ENCODE assay signal across 12 mouse cellular contexts in genomic region chr4:34900155-34900554, GRCm38 (mm10). TPM values are rescaled to one million over a fixed set of nuclear protein-coding genes. Genes with fewer than 3 reads are reported as not detected.
DNase-seq lines count a peak whose midpoint lies in the region; ATAC-seq lines count a peak whose summit lies in the region.
"Had no signal": no experiment of that assay in that cellular context is flagged by ENCODE, and none has a peak within 500 bp of the region (broad histone marks: within the 10 kb centered on the region; RNA-seq: fewer than 3 reads in every experiment).

No protein-coding gene starts in this region.

- no peaks in the 10 kb centered on the region for H3K36me3 ChIP-seq in heart, embryonic 14.5 days (ENCODE audit: control insufficient read depth, insufficient read depth, low read length)
- H3K36me3 ChIP-seq in midbrain, embryonic 16.5 days (ENCODE audit: control insufficient read depth, insufficient read depth, low read length), result no peaks in the 10 kb centered on the region
- no peaks in the 10 kb centered on the region for H3K36me3 ChIP-seq in midbrain, embryonic 11.5 days (ENCODE audit: control insufficient read depth, insufficient read depth, low read length)
- H3K36me3 ChIP-seq in embryonic facial prominence, embryonic 14.5 days (ENCODE audit: control insufficient read depth, insufficient read depth, low read length), result no peaks in the 10 kb centered on the region
- H3K36me3 ChIP-seq: liver, embryonic 12.5 days had no signal

- no peaks in the 10 kb centered on the region for H3K27me3 ChIP-seq in heart, embryonic 14.5 days (ENCODE audit: control insufficient read depth, insufficient read depth, low read length)
- H3K27me3 ChIP-seq in midbrain, embryonic 16.5 days (ENCODE audit: control insufficient read depth, insufficient read depth, low read depth, low read length), result no peaks in the 10 kb centered on the region
- no peaks in the 10 kb centered on the region for H3K27me3 ChIP-seq in midbrain, embryonic 11.5 days (ENCODE audit: control insufficient read depth, insufficient read depth, low read length)
- H3K27me3 ChIP-seq in embryonic facial prominence, embryonic 14.5 days (replicated peaks; ENCODE audit: control insufficient read depth, insufficient read depth, low read length), result no peaks in the 10 kb centered on the region

- no peak for DNase-seq in heart, adult 18-20 months
- DNase-seq in midbrain, embryonic 11.5 days (ENCODE audit: low spot score, missing footprints), result no peak
- DNase-seq in embryonic facial prominence, embryonic 14.5 days (ENCODE audit: low spot score), result peak; percentile 66
- DNase-seq in right cerebral cortex, adult 2 months (ENCODE audit: low spot score in 2 of 2), result peak; percentile 35 to 43
- DNase-seq in spleen, adult 12 weeks (ENCODE audit: low spot score), result no peak
- DNase-seq in kidney, adult 18-20 months, result no peak
- DNase-seq: cerebellum, adult 11 months; kidney, adult 9 months; retina, postnatal 1 day had no signal

- H3K4me1 ChIP-seq in heart, embryonic 14.5 days (ENCODE audit: control insufficient read depth in 2 of 2, insufficient read depth in 2 of 2, low read length in 2 of 2), result no peaks in the 10 kb centered on the region; a peak in 1 of 4 replicates
- peaks cover 2% of the 10 kb centered on the region; the same call in 1 of the 2 replicates for H3K4me1 ChIP-seq in midbrain, embryonic 16.5 days (ENCODE audit: control insufficient read depth, insufficient read depth, low read length)
- no peaks in the 10 kb centered on the region for H3K4me1 ChIP-seq in midbrain, embryonic 11.5 days (ENCODE audit: control insufficient read depth, insufficient read depth, low read length)
- H3K4me1 ChIP-seq in embryonic facial prominence, embryonic 14.5 days (ENCODE audit: control insufficient read depth, insufficient read depth, low read length), result 0 out of 2 replicates have a peak, but pooled peaks cover 2% of the 10 kb centered on the region
- H3K4me1 ChIP-seq: liver, embryonic 12.5 days had no signal

- H3K9ac ChIP-seq in heart, embryonic 14.5 days (ENCODE audit: low read length), result no peak overlapping the region
- no peak overlapping the region for H3K9ac ChIP-seq in midbrain, embryonic 16.5 days (ENCODE audit: low read depth, low read length)
- no peak overlapping the region for H3K9ac ChIP-seq in midbrain, embryonic 11.5 days (ENCODE audit: low read length)
- no peak overlapping the region for H3K9ac ChIP-seq in embryonic facial prominence, embryonic 14.5 days (ENCODE audit: low read depth, low read length)
- H3K9ac ChIP-seq: liver, embryonic 12.5 days had no signal

- no peak overlapping the region; the same call in 1 of the 2 replicates for H3K4me2 ChIP-seq in heart, embryonic 14.5 days (ENCODE audit: low read length)
- 0 out of 2 replicates have a peak overlapping the region, but pooled peaks have one; percentile 4 for H3K4me2 ChIP-seq in midbrain, embryonic 16.5 days (ENCODE audit: low read length)
- no peak overlapping the region for H3K4me2 ChIP-seq in midbrain, embryonic 11.5 days
- H3K4me2 ChIP-seq in embryonic facial prominence, embryonic 14.5 days (ENCODE audit: low read depth, low read length), result peak overlapping the region; percentile 28; the same call in 1 of the 2 replicates
- H3K4me2 ChIP-seq: liver, embryonic 12.5 days had no signal

- H3K9me3 ChIP-seq in heart, embryonic 14.5 days (ENCODE audit: control insufficient read depth, low read length), result 0 out of 2 replicates have a peak, but pooled peaks cover under 1% of the 10 kb centered on the region
- no peaks in the 10 kb centered on the region for H3K9me3 ChIP-seq in midbrain, embryonic 16.5 days (replicated peaks; ENCODE audit: control insufficient read depth, low read length, poor library complexity, severe bottlenecking)
- H3K9me3 ChIP-seq in midbrain, embryonic 11.5 days (ENCODE audit: control insufficient read depth, low read length), result no peaks in the 10 kb centered on the region
- no peaks in the 10 kb centered on the region for H3K9me3 ChIP-seq in embryonic facial prominence, embryonic 14.5 days (ENCODE audit: control insufficient read depth, low read length)
- H3K9me3 ChIP-seq: liver, embryonic 12.5 days had no signal

- no peak overlapping the region for H3K4me3 ChIP-seq in heart, embryonic 14.5 days (ENCODE audit: control insufficient read depth in 1 of 2, insufficient read depth in 1 of 2, low read depth in 1 of 2, low read length in 2 of 2)
- H3K4me3 ChIP-seq in midbrain, embryonic 16.5 days (ENCODE audit: low read depth, low read length), result no peak overlapping the region
- no peak overlapping the region for H3K4me3 ChIP-seq in midbrain, embryonic 11.5 days (ENCODE audit: low read depth, low read length)
- no peak overlapping the region for H3K4me3 ChIP-seq in embryonic facial prominence, embryonic 14.5 days (ENCODE audit: low read depth, low read length)
- H3K4me3 ChIP-seq: liver, embryonic 12.5 days had no signal

- 44% methylated on average over 9 of the region's 9 CpGs for WGBS in heart, embryonic 14.5 days
- 44% methylated on average over 9 of the region's 9 CpGs for WGBS in midbrain, embryonic 16.5 days
- WGBS in midbrain, embryonic 11.5 days, result 52% methylated on average over 9 of the region's 9 CpGs
- 39% methylated on average over 9 of the region's 9 CpGs for WGBS in embryonic facial prominence, embryonic 14.5 days

- no peak overlapping the region for H3K27ac ChIP-seq in heart, embryonic 14.5 days (replicated peaks in 1 of 2; ENCODE audit: control insufficient read depth in 1 of 2, insufficient read depth in 1 of 2, low read depth in 2 of 2, low read length in 2 of 2)
- H3K27ac ChIP-seq in midbrain, embryonic 16.5 days (ENCODE audit: low read length), result no peak overlapping the region
- no peak overlapping the region for H3K27ac ChIP-seq in midbrain, embryonic 11.5 days (ENCODE audit: low read depth, low read length)
- no peak overlapping the region for H3K27ac ChIP-seq in embryonic facial prominence, embryonic 14.5 days (replicated peaks; ENCODE audit: low read depth, low read length)
- H3K27ac ChIP-seq: liver, embryonic 12.5 days had no signal

- 0 out of 2 replicates have a peak, but pooled peaks have one; percentile 47 for ATAC-seq in heart, embryonic 14.5 days (ENCODE audit: insufficient number of reproducible peaks, insufficient read depth, low FRiP score, low read depth)
- peak; percentile 73; the same call in 1 of the 2 replicates for ATAC-seq in midbrain, embryonic 16.5 days
- ATAC-seq in midbrain, embryonic 11.5 days (ENCODE audit: low FRiP score), result no peak
- ATAC-seq in embryonic facial prominence, embryonic 14.5 days (ENCODE audit: low read depth), result 0 out of 2 replicates have a peak, but pooled peaks have one; percentile 50
- ATAC-seq: liver, embryonic 12.5 days had no signal

RNA-seq across cellular contexts. Expression of gene Cga, which starts 6.6 kb away (rescaled TPM):
- polyA plus RNA-seq in heart, embryonic 14.5 days (2014; fragmentation: Nextera tagmentation; extraction: Ambion mirVana), result not detected in 2 replicates
- not detected for total RNA-seq in heart, adult 18-20 months (2021)
- polyA plus RNA-seq in midbrain, embryonic 16.5 days (2015; fragmentation: Nextera tagmentation; extraction: Ambion mirVana), result 0.48 TPM in 1 of 2 replicates, not detected in the other
- not detected in 2 replicates for polyA plus RNA-seq in midbrain, embryonic 11.5 days (2014; fragmentation: Nextera tagmentation; extraction: Ambion mirVana)
- polyA plus RNA-seq in embryonic facial prominence, embryonic 14.5 days (2014; fragmentation: Nextera tagmentation; extraction: Ambion mirVana), result 5.6 and 6.1 TPM in 2 replicates
- polyA plus RNA-seq: liver, embryonic 12.5 days had no signal

RNA-seq across cellular contexts. Expression of gene Zfp292, which starts 17.4 kb away (rescaled TPM):
- polyA plus RNA-seq in heart, embryonic 14.5 days (2014; fragmentation: Nextera tagmentation; extraction: Ambion mirVana), result 17.8 and 18.7 TPM in 2 replicates
- 10 to 100 TPM; 12.7 to 14.4 TPM for total RNA-seq in heart, adult 18-20 months (2021)
- 27.3 and 34.5 TPM in 2 replicates for polyA plus RNA-seq in midbrain, embryonic 16.5 days (2015; fragmentation: Nextera tagmentation; extraction: Ambion mirVana)
- 40.1 and 47.2 TPM in 2 replicates for polyA plus RNA-seq in midbrain, embryonic 11.5 days (2014; fragmentation: Nextera tagmentation; extraction: Ambion mirVana)
- 21.7 and 23.2 TPM in 2 replicates for polyA plus RNA-seq in embryonic facial prominence, embryonic 14.5 days (2014; fragmentation: Nextera tagmentation; extraction: Ambion mirVana)

Comparison
In these comparisons a context has a peak if more than half of its experiments do, and no peak if none do; other contexts are left out.
1. H3K4me2 ChIP-seq: peak in midbrain, embryonic 16.5 days (single experiment) and embryonic facial prominence, embryonic 14.5 days (single experiment); none in heart, embryonic 14.5 days (single experiment) and midbrain, embryonic 11.5 days (single experiment).
2. DNase-seq: peak in embryonic facial prominence, embryonic 14.5 days (single experiment) and right cerebral cortex, adult 2 months (2 of 2); none in heart, adult 18-20 months (0 of 2), midbrain, embryonic 11.5 days (single experiment), spleen, adult 12 weeks (single experiment) and kidney, adult 18-20 months (single experiment).